Comparison of ENCODE assay signal across 9 mouse cellular contexts in genomic region chr1:18106720-18107355, GRCm38 (mm10). TPM values are rescaled to one million over a fixed set of nuclear protein-coding genes. Genes with fewer than 3 reads are reported as not detected.
DNase-seq lines count a peak whose midpoint lies in the region; ATAC-seq and TF ChIP-seq lines count a peak whose summit lies in the region.
"Had no signal": no experiment of that assay in that cellular context is flagged by ENCODE, and none has a peak within 500 bp of the region (broad histone marks: within the 10 kb centered on the region; RNA-seq: fewer than 3 reads in every experiment).

No protein-coding gene starts in this region.

- H3K9ac ChIP-seq in liver, embryonic 14.5 days (replicated peaks), result no peak overlapping the region
- no peak overlapping the region for H3K9ac ChIP-seq in liver, embryonic 12.5 days

- TF ChIP-seq EP300 in liver, embryonic 14.5 days (IDR thresholded peaks at IDR 0.05; ENCODE audit: low read depth), result no peak

- no peak overlapping the region for H3K4me3 ChIP-seq in liver, embryonic 14.5 days (ENCODE audit: insufficient read depth in 1 of 2, low read depth in 2 of 2, low read length in 2 of 2)
- no peak overlapping the region for H3K4me3 ChIP-seq in liver, embryonic 12.5 days

- no peak for DNase-seq in liver, embryonic 14.5 days (ENCODE audit: low read depth in 3 of 3, low spot score in 3 of 3)
- peak; percentile 67 for DNase-seq in brain, adult 2 months (ENCODE audit: low read depth, low spot score)
- DNase-seq in forelimb bud, embryonic 11.5 days (ENCODE audit: low read depth, low spot score), result peak; percentile 43
- DNase-seq in retina, postnatal 1 day, result peak; percentile 53
- no peak for DNase-seq in lung, postnatal 10 days
- DNase-seq in left cerebral cortex, adult 8-10 months (ENCODE audit: low spot score in 2 of 2), result no peak

- no peak for ATAC-seq in liver, embryonic 14.5 days (ENCODE audit: insufficient read depth)
- no peak for ATAC-seq in liver, embryonic 12.5 days

- 23% methylated on average over 5 of the region's 5 CpGs for WGBS in liver, embryonic 14.5 days (ENCODE audit: insufficient replicate concordance)
- 27% methylated on average over 5 of the region's 5 CpGs for WGBS in liver, embryonic 12.5 days (ENCODE audit: insufficient replicate concordance)

- no peaks in the 10 kb centered on the region for H3K9me3 ChIP-seq in liver, embryonic 14.5 days (ENCODE audit: control insufficient read depth, low read length)
- H3K9me3 ChIP-seq in liver, embryonic 12.5 days (replicated peaks), result no peaks in the 10 kb centered on the region

- H3K27ac ChIP-seq in liver, embryonic 14.5 days, result no peak overlapping the region
- H3K27ac ChIP-seq in liver, embryonic 12.5 days, result no peak overlapping the region

- H3K36me3 ChIP-seq in liver, embryonic 14.5 days (replicated peaks; ENCODE audit: control insufficient read depth, insufficient read depth, low read depth), result no peaks in the 10 kb centered on the region
- H3K36me3 ChIP-seq in liver, embryonic 12.5 days, result no peaks in the 10 kb centered on the region

- no peaks in the 10 kb centered on the region for H3K27me3 ChIP-seq in liver, embryonic 14.5 days (ENCODE audit: control insufficient read depth, insufficient read depth, low read length)
- H3K27me3 ChIP-seq in liver, embryonic 12.5 days (replicated peaks), result no peaks in the 10 kb centered on the region

- H3K4me1 ChIP-seq in liver, embryonic 14.5 days (replicated peaks; ENCODE audit: control insufficient read depth in 2 of 2, insufficient read depth in 2 of 2, low read length in 1 of 2), result no peaks in the 10 kb centered on the region
- no peaks in the 10 kb centered on the region for H3K4me1 ChIP-seq in liver, embryonic 12.5 days

- peak; percentile 18; the same call in 1 of the 2 replicates for TF ChIP-seq CTCF in liver, embryonic 14.5 days (IDR thresholded peaks at IDR 0.05; ENCODE audit: low read depth)

- H3K4me2 ChIP-seq in liver, embryonic 14.5 days (ENCODE audit: low read depth), result no peak overlapping the region
- H3K4me2 ChIP-seq in liver, embryonic 12.5 days, result no peak overlapping the region

RNA-seq across cellular contexts. Expression of gene Crisp4, which starts 38.9 kb away (rescaled TPM):
- polyA plus RNA-seq in liver, embryonic 14.5 days (2012; rRNA removed), result not detected in 2 replicates
- polyA plus RNA-seq in liver, embryonic 14.5 days (2014; fragmentation: Nextera tagmentation; extraction: Ambion mirVana), result not detected in 2 replicates
- polyA plus RNA-seq in liver, embryonic 12.5 days (2016; fragmentation: Nextera tagmentation; extraction: Ambion mirVana), result not detected in 2 replicates
- total RNA-seq in left cerebral cortex, adult 8-10 months (2022), result not detected
- polyA plus RNA-seq: heart, embryonic 14.5 days; limb, embryonic 11.5 days had no signal

Comparison
In these comparisons a context has a peak if more than half of its experiments do, and no peak if none do; other contexts are left out.
1. DNase-seq: peak in brain, adult 2 months (single experiment), forelimb bud, embryonic 11.5 days (single experiment) and retina, postnatal 1 day (single experiment); none in liver, embryonic 14.5 days (0 of 3), lung, postnatal 10 days (single experiment) and left cerebral cortex, adult 8-10 months (0 of 2).